Mouse (Mus musculus) liver, embryonic 13.5 days (tissue): Measurements from ENCODE around the gene Smim14. TPM values are rescaled to one million over a fixed set of nuclear protein-coding genes. Genes with fewer than 3 reads are reported as not detected.

Source experiments
- polyA plus RNA-seq: library from polyadenylated mRNA; unstranded; fragments of >200 nt; fragmentation: Nextera tagmentation; extraction: Ambion mirVana; gene quantifications from 2 replicates; pipeline ENCODE4 v1.2.1, GENCODE M21; 2015

Smim14 gene
- polyA plus RNA-seq, 1 experiment from 2014 or later = 34.9 TPM

Other genes starting within 250 kb of the Smim14 start
- gene Rfc1, start 201.5 kb downstream of the Smim14 start, polyA plus RNA-seq = 52.0 and 62.8 TPM in 2 replicates
- 8.7 and 10.0 TPM in 2 replicates for gene Klb, start 188.9 kb downstream of the Smim14 start, polyA plus RNA-seq
- 731 and 782 TPM in 2 replicates for gene Rpl9, start 145.7 kb downstream of the Smim14 start, polyA plus RNA-seq
- gene Lias, start 145.7 kb downstream of the Smim14 start, polyA plus RNA-seq = 48.6 and 53.2 TPM in 2 replicates
- 16.7 and 19.0 TPM in 2 replicates for gene Ugdh, start 101.2 kb downstream of the Smim14 start, polyA plus RNA-seq
- gene Gm43552, start 44.4 kb downstream of the Smim14 start, polyA plus RNA-seq = 1.0 TPM in 1 of 2 replicates, not detected in the other
- 116 and 132 TPM in 2 replicates for gene Ube2k, start within 50 bp of the Smim14 start, polyA plus RNA-seq
- gene Pds5a, start 161.1 kb upstream of the Smim14 start, polyA plus RNA-seq = 23.1 and 26.8 TPM in 2 replicates
- gene N4bp2, start 226.3 kb upstream of the Smim14 start, polyA plus RNA-seq = 9.6 and 11.5 TPM in 2 replicates